Mouse (Mus musculus) layer of hippocampus, adult 2 months (tissue): Measurements from ENCODE around the gene Ap2b1. TPM values are rescaled to one million over a fixed set of nuclear protein-coding genes. Genes with fewer than 3 reads are reported as not detected.

ENCODE experiments used
- DNase-seq, 2 experiments: peaks; one replicate each; pipeline ENCODE4 v3.0.0; 2022; ENCODE audit warnings: low spot score in 2 of 2
- H3K27ac ChIP-seq: fragments of 200-600 bp; 2 replicates; pipeline ENCODE4 v1.8.1; 2022
- H3K4me3 ChIP-seq: fragments of 200-600 bp; 2 replicates; pipeline ENCODE4 v1.8.1; 2022; ENCODE audit warnings: mild to moderate bottlenecking
- CTCF ChIP-seq: fragments of 200-600 bp; conservative IDR thresholded peaks from 2 replicates; pipeline ENCODE4 v1.8.1; 2022; ENCODE audit warnings: antibody characterized with exemption, mild to moderate bottlenecking, moderate library complexity
- total RNA-seq, 2 experiments: library from RNA; stranded (reverse); gene quantifications; 2 replicates each; pipeline ENCODE4 v1.2.3; 2021

Gene Ap2b1
- total RNA-seq, 2 experiments from 2014 or later: 319 to 331 TPM

DNA sequence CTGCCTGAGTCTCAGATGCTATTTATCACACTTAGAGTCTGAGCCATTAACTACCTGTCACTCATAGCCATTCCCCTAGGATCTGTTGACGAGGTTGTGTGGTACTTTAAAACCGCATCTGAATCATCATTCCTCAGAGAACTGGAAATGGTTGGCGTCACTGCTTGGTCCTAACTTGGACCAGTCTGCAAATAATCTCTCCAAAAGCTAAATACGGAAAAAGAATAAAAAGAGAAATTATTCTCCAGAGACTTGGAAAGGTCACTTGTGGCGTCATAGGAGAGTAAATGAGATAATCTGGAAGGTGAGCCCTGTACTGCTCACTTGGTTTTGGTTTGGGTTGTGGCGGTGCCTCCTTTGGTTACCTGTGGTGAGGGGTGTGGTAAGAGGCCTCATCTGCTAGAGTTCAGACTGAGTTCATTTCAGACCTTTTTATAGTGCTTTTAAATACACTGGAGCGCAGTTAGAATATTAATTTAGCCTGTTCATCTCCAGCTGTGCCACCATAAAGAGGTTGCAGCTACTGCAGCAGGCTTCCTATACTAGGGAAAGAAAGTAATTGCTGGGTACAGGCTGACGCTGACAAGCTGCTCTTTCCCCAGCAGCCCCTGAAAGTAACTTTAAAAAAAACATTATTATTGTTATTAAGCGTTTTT, 84.2 kb downstream of the Ap2b1 start:
- TF ChIP-seq CTCF: no peak
- H3K4me3 ChIP-seq: no peak overlapping the region
- H3K27ac ChIP-seq: 0 out of 2 replicates have a peak overlapping the region, but pooled peaks have one; percentile 32
- DNase-seq: no peak

DNA sequence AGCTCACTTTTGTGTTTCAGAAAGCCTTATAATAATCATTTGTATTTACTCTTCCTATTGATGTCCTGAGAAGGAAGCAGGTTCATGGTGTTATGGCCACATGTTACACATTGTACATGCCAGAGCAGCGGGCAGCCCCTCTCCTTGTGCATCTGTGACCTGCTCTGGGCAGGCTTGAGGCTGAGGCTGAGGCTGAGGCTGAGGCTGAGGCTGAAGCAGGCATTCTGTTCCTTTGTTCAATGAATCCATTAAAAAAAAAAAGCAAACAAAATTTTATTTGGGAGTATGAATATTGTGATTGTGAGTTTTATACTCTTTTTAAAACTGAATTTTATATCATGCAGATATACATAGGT, 84.7 kb downstream of the Ap2b1 start:
- H3K27ac ChIP-seq: 0 out of 2 replicates have a peak overlapping the region, but pooled peaks have one; percentile 32
- no peak overlapping the region for H3K4me3 ChIP-seq
- no peak for TF ChIP-seq CTCF
- DNase-seq: no peak

DNA sequence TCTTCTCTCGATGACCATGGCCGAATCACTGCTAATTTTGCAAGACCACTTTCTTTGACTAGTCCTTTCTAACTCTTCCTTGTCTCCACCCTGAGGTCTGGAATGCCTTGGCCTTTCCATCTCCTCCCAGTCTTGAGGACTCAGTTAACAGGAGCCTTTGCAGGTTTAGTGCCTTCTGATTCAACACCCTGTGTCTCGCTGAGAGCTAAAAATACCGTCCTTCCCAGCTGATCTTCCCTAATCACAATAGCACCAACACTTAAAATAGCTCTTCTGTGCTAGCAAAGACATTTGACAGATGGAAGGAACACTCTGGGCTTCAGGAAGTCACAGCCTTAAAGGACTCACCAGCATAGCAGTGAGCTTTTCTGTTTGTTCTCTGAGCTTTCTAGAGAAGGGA, 94.2 kb downstream of the Ap2b1 start:
- no peak for DNase-seq
- no peak for TF ChIP-seq CTCF
- Histone ChIP-seq H3K4me3 (no peak overlapping the region), H3K27ac (peak overlapping the region; percentile 82)

DNA sequence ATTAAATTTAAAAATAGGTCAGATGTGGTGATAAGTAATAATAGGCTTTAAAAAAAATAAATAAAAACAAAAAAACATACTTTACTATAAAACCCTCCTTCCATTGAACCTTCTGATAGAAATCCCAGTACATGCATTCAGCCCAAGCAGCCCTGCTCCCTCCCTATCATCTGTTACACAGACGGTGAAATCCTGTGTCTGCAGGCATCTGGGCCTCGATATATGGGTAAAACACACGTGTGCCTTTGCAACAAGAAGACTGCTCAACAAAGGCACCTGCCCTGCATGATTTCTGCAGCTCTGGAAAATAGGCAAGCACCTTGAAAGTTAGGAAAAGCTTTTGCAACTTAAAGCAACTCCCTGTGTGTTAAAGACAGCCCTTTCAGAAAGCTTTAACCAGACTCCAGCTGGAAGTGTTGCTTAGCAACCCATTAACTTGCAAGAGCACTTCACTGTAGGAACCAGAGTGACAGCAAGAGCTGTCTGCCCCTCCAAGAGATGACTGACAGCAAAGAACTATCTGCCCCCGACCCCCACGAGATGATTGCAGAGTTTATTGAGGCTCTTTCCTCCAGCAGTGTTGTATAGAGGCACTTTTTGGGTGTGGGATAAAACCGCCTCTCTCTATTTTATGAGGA, 96.1 kb downstream of the Ap2b1 start:
- DNase-seq: peak in 1 of 2 experiments; percentile 63
- no peak overlapping the region for H3K4me3 ChIP-seq
- TF ChIP-seq CTCF: no peak
- H3K27ac ChIP-seq: peak overlapping the region; percentile 75

DNA sequence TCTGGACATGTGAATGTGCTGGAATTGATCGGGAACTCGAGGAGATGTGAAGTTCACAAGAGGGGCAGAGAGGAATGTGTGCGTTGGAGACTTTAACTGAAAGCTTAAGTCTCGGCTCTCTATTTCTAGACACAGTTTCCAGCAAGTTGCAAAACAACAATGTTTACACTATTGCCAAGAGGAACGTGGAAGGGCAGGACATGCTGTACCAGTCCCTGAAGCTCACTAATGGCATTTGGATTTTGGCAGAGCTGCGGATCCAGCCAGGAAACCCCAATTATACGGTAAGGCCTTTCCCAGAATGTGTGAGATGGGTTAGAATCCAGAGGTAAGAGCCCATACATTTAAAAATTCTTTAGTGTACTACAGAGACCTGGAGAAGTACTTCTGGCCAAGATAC, 98.8 kb downstream of the Ap2b1 start:
- TF ChIP-seq CTCF: no peak
- H3K4me3 ChIP-seq: no peak overlapping the region
- DNase-seq: no peak
- H3K27ac ChIP-seq: no peak overlapping the region

DNA sequence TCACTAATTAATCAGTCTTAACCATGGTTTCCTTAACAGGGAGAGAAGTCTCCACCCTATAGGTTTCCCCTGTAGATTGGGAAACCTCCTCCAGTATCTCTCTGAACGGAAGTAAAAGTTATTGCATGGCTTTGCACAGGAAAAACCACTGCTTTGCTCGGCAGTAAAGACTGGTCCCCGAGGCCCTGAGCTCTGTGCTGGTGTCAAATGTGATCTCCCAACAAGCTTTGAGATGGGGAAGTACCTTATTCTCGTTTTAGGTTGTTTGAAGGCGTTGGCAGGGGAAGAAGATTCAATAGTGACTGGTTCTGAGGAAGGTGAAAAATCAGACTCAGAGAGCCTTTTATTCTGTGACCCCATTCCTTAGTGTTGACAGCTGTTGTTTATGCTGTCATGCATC, 99.9 kb downstream of the Ap2b1 start:
- H3K4me3 ChIP-seq: no peak overlapping the region

DNA sequence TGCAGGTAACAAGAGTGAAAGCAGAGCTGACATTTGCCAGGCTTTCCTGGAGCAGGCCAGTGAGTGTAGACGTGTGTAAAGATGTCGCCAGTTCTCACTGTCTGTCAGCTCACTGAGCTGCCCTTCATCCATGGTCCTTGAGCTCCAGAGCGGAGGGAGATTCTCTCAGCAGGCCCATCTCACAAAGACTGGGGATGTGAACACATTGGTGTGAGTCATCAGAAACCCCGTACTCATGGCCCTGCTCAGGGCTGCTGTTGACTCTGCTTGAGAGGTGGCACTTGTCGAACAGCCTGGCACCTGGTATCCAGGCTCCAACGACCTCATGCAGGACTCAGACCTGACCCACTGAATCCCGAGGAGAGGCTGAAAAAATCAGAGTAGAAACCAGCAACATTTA, 105.0 kb downstream of the Ap2b1 start:
- no peak for TF ChIP-seq CTCF
- no peak overlapping the region for H3K27ac ChIP-seq
- no peak overlapping the region for H3K4me3 ChIP-seq
- no peak for DNase-seq

More for the DNA sequence above, 99.9 kb downstream of the Ap2b1 start:
- no peak overlapping the region for H3K27ac ChIP-seq
- DNase-seq: no peak
- TF ChIP-seq CTCF: no peak

DNA sequence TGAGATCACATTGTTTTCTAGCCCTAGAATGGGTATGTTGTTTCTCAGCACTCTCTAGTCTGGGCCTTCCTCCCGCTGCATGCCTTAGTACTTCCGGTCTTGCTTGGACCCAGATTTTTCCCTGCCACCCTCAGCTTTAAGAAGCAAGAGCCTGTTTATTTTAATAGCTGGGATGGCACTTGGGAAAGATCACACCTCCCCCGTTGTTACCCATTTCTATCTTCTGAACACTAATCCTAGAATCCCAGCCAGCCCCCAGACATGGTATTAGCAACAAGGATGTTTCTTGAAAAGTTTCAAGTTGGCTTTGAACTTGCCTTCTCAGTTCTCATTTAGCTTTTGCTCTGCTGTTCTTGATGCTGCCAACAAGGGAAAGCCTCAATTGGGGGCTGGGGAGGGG, 107.6 kb downstream of the Ap2b1 start:
- no peak for DNase-seq
- no peak for TF ChIP-seq CTCF
- H3K27ac ChIP-seq: no peak overlapping the region
- no peak overlapping the region for H3K4me3 ChIP-seq

DNA sequence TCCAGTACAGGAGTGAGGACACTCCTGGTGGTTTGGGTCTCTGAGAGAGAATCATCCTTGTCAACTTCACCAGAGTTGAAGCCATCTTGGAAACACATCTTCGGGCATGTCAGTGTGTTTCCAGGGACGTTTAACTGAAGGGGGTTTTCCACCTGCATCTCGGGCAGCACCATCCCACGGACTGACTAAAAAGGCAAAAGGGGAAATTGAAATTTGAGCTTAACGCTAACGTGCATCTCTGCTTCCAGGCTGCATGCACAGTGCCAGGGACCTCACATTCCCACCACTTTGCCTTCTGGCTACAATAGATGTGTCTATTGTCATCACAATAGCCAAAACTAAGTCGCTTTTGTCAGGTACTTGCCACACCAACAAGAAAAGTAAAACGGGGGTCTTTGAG, 109.4 kb downstream of the Ap2b1 start:
- no peak for DNase-seq
- no peak overlapping the region for H3K4me3 ChIP-seq
- TF ChIP-seq CTCF: no peak
- no peak overlapping the region for H3K27ac ChIP-seq

DNA sequence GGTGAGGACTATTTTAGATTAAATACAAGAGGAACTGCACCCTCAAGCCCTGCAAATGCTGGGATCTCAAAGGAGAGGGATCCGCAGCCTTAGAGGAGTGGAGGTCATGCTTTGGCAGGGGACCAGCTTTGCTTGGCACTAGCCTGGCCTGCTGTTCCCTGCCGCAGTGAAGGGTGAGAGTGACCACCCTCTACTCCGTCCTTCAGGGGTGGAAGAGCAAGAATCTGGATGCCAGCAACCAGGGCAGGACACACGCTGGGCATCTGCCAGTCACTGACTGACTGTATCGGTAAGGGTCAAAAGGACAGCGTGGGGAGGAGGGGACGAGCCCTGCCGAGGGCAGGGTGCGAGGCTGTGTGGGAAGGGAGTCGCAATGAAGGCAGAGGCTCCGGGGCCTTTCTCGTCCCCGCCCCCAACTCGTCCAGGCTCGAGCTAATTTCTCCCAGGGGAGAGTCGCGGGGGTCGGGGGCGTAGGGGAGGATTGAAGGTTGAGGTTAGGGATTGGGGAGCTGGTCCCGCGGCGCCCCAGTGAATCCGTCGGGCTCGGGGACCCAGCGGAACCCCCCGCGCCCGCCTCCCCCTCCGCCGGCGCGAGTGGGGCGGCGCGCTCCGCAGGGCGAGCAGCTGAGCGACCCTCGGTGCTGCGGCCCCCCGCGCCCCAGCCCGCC, 110.4 kb downstream of the Ap2b1 start, which contains the start of gene Rasl10b:
TSS of gene Rasl10b (plus strand) at position 51 of the 668 bp plus-strand sequence.
- DNase-seq: peak in 1 of 2 experiments; percentile 49
- no peak for TF ChIP-seq CTCF
- Histone ChIP-seq H3K27ac (peak within 1 kb of the TSS; percentile 95), H3K4me3 (peak within 1 kb of the TSS; percentile 78)

DNA sequence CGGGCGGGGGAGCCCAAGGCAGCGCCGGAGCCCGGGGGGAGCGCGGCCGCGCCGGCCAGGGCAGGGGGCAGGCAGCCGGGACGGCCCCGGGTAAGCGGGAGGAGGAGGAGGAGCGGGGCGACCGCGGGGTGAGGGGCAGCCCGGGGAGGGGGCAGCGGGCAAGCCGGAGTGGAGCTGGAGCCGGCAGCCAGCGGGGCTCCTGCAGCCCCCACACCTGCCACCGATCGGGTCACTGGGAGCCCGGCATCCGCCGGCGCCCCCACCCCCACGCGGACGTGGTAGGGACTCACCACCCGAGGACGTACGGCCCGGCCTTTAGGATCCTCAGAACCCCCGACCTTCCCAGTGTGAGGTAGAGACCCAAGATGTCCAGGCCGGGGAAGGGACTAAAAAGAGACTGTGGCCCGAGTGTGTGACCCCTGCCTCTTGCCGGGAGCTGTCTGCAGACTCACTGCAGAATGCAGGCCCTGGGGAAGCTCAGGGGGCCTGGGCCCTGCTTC, 111.0 kb downstream of the Ap2b1 start:
- no peak for TF ChIP-seq CTCF

DNA sequence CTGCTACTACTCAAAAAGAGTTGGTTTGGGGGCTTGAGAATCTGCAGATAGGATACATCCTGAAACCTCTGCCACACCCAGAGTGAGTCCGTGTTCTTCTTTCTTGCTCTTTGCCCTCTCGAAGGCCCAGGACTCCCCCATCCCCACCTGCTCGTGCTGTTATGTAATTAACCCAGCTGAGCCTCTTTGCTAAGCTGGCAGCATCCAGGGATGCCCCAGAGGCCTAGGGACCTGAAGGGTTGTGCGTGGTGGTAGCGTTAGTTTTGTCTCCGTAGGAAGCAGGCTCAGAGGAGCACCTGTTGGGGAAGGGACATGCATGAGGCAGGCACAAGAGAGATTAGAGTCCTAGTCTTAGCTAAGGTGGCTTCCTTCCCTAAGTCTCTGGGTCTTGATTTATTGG, 111.7 kb downstream of the Ap2b1 start:
- Histone ChIP-seq H3K27ac (peak overlapping the region; percentile 95), H3K4me3 (peak overlapping the region; percentile 78)
- DNase-seq: no peak
- TF ChIP-seq CTCF: no peak

More for the DNA sequence above, 111.0 kb downstream of the Ap2b1 start:
- no peak for DNase-seq
- Histone ChIP-seq H3K4me3 (peak overlapping the region; percentile 78), H3K27ac (peak overlapping the region; percentile 95)

DNA sequence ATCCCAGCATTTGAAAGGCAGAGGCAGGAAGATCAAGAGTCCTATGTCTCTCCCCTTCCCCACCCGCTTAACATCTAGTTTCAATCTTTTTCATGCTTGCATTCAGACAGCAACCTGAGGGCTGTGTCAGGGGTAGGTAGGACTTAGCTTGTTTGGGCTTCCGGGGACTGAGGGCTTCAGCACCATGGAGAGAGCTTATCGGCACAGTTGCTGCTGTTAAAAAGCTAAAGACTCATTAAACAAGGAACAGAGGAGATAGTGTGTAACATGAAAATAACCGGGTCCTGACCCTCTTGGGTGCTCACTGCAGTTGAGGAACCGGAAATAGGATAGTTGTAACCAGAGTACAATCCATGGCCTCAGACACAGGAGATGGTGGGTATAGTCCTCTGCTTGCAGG, 118.3 kb downstream of the Ap2b1 start:
- Histone ChIP-seq H3K4me3 (no peak overlapping the region), H3K27ac (peak overlapping the region; percentile 76)
- TF ChIP-seq CTCF: no peak
- DNase-seq: no peak

DNA sequence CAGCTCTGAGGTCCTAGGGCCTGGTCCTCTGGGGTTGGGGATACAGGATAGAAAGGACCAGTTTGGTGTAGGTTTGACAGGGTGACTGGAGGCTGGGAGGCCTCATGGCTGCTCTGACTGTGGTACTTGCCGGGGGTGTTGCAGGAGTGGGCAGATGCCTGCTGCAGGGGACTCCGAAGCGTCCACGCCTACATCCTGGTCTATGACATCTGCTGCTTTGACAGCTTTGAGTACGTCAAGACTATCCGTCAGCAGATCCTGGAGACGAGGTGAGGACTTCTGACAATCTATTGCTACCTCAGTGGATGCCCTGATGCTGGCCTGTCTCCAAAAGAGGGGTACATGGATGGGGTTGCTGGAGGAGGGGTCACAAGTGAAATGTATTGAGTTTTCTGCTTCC, 118.9 kb downstream of the Ap2b1 start:
- no peak overlapping the region for H3K4me3 ChIP-seq
- peak overlapping the region; percentile 76 for H3K27ac ChIP-seq
- TF ChIP-seq CTCF: no peak
- DNase-seq: peak; percentile 39 to 63
